Mouse (Mus musculus): Measurements from ENCODE around the gene Camkv. TPM values are rescaled to one million over a fixed set of nuclear protein-coding genes. Genes with fewer than 3 reads are reported as not detected.

Camkv gene
- total and polyA plus RNA-seq, 3 experiments: 2.9 to 7.8 (median 5.2) TPM

GRCm38 (mm10) chr9:107923021-107923420, 12.5 kb upstream of the Camkv start:
- peak; percentile 45 for DNase-seq

GRCm38 (mm10) chr9:107923956-107924355, 11.5 kb upstream of the Camkv start:
- no peak for DNase-seq

GRCm38 (mm10) chr9:107925251-107925650, 10.2 kb upstream of the Camkv start:
- no peak for DNase-seq

- DNase-seq: no peak
Observed at GRCm38 (mm10) chr9:107926920-107927420, 8.5 kb upstream of the Camkv start.

GRCm38 (mm10) chr9:107927749-107928148, 7.7 kb upstream of the Camkv start:
- no peak for DNase-seq

- no peak for DNase-seq
Observed at GRCm38 (mm10) chr9:107928169-107928568, 7.3 kb upstream of the Camkv start, which contains the start of gene Actl11. Actl11 (plus strand) TSS chr9:107928469.

- no peak for DNase-seq
Observed at GRCm38 (mm10) chr9:107932221-107932620, 3.3 kb upstream of the Camkv start.

GRCm38 (mm10) chr9:107934146-107934545, 1.3 kb upstream of the Camkv start:
- no peak for DNase-seq

- peak; percentile 33 for DNase-seq
Observed at GRCm38 (mm10) chr9:107935790-107936214, 328 bp downstream of the Camkv start.

GRCm38 (mm10) chr9:107936215-107936822, 845 bp downstream of the Camkv start:
- DNase-seq: peak; percentile 24

- no peak for DNase-seq
Observed at GRCm38 (mm10) chr9:107936831-107937230, 1.4 kb downstream of the Camkv start.

- no peak for DNase-seq
Observed at GRCm38 (mm10) chr9:107947241-107948194, 12.0 kb downstream of the Camkv start.

- no peak for DNase-seq
Observed at GRCm38 (mm10) chr9:107949184-107949921, 13.9 kb downstream of the Camkv start.

GRCm38 (mm10) chr9:107949922-107950235, 14.4 kb downstream of the Camkv start, which contains the start of gene Traip:
Traip (plus strand) TSS chr9:107950136.
- no peak for DNase-seq

- DNase-seq: peak; percentile 94
Observed at GRCm38 (mm10) chr9:107950460-107951355, 15.2 kb downstream of the Camkv start.

GRCm38 (mm10) chr9:107955613-107956289, 20.3 kb downstream of the Camkv start:
- no peak for DNase-seq

- no peak for DNase-seq
Observed at GRCm38 (mm10) chr9:107957141-107957540, 21.7 kb downstream of the Camkv start.

- peak; percentile 71 for DNase-seq
Observed at GRCm38 (mm10) chr9:107959896-107960295, 24.4 kb downstream of the Camkv start.

- no peak for DNase-seq
Observed at GRCm38 (mm10) chr9:107960928-107961327, 25.5 kb downstream of the Camkv start.

GRCm38 (mm10) chr9:107961351-107961762, 25.9 kb downstream of the Camkv start:
- DNase-seq: no peak

GRCm38 (mm10) chr9:107961881-107962280, 26.4 kb downstream of the Camkv start:
- no peak for DNase-seq
